Mouse (Mus musculus): ENCODE measurements at regions not wholly inside any gene's neighbourhood (a gene's known extent, or its start where the extent isn't known, plus 50 kb on each side); places are given as distances from the start of the nearest gene placed in this dataset.

- DNase-seq, result peak; percentile 87
These were observed 53.2 kb upstream of the Lef1 start for GRCm38 (mm10) chr3:131056893-131057660.

DNA sequence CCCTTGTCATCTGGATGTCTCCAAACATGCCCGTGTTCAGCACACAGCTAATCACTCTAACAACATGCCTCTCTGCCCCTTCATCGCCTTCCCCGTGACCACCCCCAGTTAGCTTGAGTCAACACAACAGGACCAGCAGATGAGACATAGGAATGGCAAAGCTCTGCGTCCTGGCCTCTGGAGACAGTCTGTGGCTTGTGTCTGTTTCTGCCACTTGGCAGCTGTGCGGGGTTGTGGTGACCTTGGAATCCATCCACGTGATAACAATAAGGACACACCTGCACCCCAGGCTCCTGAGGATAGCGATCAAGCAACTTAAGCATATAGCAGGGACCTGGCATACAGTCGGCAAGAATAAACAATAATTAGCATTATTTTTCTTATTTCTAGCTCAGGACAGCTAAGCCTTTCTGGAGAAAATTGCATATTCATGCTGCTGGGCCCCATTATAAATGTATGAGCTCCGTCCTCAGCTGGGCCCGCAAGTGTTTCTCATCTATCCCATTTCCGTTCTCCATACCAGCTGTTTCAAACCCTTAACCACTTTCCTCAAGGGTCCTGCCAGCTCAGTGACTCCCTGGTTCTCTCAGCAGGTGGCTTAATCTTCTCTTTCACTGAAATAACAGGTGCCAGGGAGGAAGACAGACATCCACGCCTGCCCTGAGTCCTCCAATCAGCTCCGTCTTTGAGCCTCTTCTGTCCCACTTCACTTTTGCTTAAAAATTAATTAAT is 55.9 kb upstream of the Lef1 start:
- DNase-seq, result peak; percentile 85

DNA sequence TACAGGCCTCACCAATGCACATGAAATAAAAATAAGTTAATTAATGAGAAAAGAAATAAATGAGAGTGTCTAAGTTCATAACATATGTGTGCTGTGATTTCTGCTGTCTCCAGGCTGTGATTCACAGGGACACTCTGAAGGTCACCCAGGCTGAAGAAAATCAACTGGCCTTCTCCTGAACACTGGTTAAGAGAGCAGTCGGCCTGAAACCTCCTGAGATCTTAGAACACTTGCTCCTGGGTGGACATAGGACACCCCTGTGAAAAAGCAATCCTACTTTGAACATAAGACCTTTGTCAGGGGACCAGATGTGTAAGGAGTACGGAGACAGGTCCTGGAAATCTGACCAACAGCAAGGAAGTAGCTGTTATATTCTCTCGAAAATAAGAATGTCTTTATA is 62.6 kb upstream of the Lef1 start:
- DNase-seq, result peak; percentile 25

DNA sequence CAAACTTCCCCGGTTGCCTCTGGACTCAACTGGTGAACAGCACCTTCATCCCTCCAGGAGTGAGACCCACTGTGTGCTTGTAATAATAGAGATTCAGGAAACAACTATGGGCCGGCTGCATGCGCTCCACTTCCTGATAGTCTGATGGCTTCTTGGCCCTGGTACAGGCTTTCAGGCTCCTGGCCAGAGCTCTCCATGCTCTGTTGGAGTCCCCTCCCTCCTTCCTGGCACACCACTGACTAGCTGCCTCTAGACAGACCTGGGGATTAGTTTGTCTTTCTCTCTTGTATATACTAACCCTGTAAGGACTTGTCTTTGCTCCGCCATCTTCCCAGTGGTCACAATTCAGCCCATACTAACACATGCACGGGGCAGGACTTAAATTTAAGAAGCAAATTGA is 63.9 kb upstream of the Lef1 start:
- peak; percentile 88 for DNase-seq

DNA sequence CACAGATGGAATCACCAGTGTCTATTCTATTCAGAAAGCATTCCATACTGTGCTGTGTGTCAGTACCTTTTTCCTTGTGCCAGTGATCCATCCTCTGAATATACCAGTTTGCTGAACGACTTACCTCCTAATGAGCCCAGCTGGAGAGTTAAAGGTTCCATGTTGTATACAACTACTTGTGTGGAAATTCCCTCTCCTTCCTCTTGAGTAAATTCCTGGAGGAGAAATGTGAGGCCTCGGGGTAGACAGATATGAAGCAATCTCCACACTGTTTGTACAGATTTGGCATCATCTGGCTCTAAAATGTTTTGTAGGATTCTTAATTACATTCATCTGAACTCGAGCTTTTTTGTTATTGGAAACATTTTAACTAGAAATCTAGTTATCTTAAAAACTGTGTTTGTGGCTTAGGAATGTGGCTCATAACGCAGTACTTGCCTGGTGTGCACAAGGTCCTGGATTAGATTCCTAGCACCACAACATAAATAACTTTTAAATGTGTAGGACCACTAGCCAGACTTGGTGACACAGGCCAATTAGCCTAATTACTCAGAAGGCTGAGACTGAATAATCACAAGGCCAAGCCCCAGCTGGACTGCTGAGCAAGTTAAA is 70.0 kb upstream of the Lef1 start:
- DNase-seq, result peak; percentile 9

DNA sequence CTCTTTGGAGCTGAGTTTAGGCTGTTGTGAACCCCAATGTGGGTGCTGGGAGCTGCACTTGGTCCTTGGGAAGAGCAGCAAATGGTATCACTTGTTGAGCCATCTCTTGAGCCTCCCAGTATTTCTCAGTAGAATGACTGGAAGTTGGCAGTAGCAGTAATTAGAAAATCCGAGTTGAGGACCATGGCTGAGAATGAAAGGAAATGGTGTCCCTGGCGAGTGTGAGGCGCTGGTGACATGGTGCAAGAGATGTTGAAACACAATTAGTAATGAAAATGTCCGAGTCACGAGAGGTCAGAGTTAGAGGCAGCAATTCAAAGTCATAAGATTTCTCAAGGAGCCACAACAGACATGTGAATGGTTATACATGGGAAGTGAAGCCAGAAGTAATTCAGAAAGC is 73.2 kb upstream of the Lef1 start:
- DNase-seq, result peak; percentile 52

DNA sequence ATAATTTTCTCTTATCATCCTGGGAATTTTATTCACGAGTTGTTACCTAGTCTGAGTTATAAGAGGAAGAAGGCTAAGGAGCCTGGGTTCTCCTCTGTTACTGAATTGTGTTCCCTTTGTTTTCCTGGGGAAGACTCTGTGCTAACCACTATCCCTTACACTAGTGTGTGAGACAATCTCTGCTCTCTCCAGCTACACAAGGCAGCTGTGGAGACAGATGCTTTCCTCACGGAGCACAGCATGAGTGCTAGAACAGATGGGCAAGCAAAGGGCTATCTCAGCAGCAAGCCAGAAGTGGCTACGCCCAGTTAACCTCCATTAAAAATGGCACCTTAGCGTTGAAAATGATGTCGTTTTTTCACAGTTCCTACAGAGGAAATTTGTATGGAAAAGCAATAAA is 75.5 kb upstream of the Lef1 start:
- peak; percentile 29 for DNase-seq

DNA sequence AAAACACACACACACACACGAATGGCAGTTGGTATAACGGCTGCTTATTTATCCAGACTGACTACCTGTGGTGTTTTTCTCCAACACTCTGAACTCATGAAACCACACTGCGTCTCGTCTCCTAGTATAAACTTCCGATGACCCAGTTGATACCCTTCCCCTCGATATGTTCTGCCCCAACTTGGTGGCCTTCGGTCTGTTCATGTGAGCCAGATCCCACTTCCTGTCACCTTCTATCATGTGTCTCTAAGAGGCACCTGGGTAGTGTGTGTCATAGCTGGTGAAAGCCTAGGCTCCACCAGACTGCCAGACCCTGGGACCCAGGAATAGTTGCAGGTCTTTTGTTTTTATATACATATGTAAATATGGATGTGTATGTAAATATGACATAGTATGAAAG is 83.9 kb upstream of the Lef1 start:
- DNase-seq, result no peak

DNA sequence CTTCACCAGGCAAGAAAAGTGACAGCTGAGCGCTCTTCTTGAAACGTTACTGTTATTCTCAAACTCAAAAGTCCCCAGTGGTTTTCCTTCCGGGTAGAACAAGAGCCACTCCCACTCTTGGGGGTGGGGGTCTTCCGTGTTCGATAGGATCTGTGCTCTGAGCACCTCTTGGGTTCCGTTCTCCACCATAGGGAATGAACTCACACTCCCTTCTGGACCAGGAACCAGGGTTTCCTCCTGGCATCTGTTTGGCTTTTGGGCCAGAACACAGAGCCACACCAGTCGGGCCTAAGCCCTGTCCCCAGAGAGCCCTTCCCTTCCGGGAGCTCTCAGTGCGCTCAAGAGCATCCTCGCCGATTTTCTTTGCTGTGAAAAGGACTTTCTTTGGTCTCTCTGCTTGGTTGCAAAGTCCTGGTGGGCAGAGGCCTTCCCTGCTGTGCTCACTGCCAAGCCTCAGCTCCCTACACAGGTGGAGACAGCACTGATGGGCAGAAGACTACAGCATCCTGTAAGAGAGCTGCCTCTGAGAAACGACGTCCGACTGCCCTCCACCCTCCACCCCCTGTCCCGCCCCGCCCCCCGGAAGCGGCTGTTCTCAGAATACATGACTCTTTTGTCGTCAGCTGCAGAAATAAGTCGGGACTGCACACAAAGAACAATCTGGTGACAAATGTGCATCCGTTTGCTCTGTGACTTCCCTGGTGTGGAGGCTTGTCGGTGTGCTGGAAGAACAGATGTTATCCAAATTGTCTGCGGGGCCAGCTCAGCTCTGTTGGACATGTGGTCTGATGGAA is 90.9 kb upstream of the Lef1 start:
- DNase-seq, result peak; percentile 97

DNA sequence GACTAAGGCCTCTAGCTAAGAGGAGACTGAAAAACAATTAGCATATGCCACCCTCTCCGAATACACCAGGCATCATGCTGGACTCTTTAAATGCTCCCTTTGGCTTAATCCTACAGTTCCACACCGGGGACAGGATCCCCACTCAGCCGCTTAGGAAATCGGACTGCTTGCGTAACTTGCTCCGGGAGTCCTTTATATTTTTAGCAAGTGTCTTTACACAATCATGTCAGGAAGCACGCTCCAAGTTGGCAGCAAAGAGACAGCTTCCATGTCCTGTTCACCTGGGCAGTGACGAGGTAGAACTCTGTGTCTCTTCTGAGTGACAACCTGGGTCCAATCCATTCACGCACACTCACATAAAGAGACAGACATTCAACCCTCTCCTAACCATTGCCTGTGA is 92.4 kb upstream of the Lef1 start:
- no peak for DNase-seq

DNA sequence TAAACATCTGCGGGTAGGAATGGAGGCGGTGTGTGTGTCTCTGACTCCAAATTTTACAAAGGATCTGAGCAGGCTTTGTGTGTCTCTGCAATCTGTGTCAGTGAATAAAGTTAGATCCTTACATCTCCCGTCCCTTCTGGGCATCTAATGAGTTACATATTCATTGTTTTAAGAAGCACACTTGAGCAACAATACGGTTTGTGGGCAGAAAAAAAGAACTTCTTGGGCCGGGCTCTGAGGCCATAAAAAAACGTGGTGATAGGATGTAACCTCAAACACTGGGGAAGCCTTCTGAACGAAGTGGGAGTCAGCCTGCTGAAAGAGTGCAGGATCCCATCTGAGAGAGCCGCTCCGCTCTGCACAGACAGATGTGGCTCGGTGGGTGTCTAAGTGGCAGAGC is 94.2 kb upstream of the Lef1 start:
- no peak for DNase-seq

- peak; percentile 36 for DNase-seq
These were observed 96.1 kb upstream of the Lef1 start for GRCm38 (mm10) chr3:131014092-131014716.

- DNase-seq, result peak; percentile 68
These were observed 109.6 kb upstream of the Lef1 start for GRCm38 (mm10) chr3:131000701-131001100.

GRCm38 (mm10) chr3:131000252-131000651 is 110.0 kb upstream of the Lef1 start:
- no peak for DNase-seq

- DNase-seq, result peak; percentile 27
These were observed 110.5 kb upstream of the Lef1 start for GRCm38 (mm10) chr3:130999818-131000217.

- peak; percentile 74 for DNase-seq
These were observed 111.8 kb upstream of the Lef1 start for GRCm38 (mm10) chr3:130998433-130998832.

GRCm38 (mm10) chr3:130996786-130997185 is 113.5 kb upstream of the Lef1 start:
- DNase-seq, result no peak

GRCm38 (mm10) chr3:130991971-130992370 is 118.3 kb upstream of the Lef1 start:
- DNase-seq, result peak; percentile 56

DNA sequence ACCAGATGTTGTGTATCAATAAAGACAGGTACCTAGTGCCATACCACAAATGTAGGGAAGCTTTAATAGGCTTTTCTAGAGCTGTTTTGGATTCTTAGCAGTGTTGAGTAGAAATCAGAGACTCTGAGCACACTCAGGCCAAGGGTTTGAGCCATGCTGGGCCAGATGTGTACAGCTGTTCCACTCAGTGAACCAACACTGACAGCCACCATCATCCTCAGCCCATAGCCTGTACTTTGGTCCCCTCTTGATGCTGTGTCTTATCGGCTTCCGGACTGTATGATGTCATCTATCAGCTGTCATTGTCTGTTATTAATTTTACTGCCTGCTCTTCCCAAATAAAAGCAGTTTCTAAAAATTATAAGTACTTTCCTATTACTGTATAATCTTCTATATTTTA is 123.6 kb upstream of the Lef1 start:
- DNase-seq, result peak; percentile 93

DNA sequence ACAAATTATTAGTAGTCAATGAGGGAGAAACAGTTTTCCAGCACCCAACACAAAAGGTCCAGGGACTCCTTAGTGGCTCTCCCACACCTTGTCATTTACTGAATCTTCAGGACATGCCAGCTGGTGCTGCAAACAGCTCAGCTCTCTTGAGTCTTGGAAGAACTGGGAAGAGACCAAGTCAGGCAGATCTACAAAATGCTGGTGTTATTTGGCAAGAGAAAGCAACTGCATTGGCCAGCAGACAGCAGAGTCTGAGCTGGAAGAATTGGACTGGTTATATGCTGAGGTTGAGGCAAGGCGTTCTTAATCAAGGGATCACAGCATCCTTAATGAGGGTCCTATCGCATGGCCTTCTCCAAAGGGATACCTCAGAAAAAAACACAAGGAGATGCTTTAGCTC is 124.2 kb upstream of the Lef1 start:
- peak; percentile 89 for DNase-seq

DNA sequence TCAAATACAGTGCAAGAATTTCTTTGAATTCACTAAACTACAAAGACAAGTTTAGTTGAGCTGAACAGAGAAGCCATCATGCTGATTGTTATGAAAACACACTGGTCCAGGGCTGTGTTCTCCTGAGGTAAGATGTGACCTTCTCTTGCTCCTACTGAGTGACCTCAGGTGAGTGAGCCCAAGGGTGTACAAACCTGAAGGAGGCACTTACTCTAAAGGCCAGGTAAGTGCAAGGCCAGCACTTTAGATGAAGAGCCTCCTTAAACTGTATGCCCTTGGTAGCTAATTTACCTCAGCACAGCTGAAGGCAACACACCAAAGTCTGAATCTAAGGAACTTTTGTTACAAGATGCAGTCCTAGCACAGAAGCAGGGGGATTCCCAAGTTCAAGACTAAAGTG is 128.7 kb upstream of the Lef1 start:
- peak; percentile 58 for DNase-seq

GRCm38 (mm10) chr3:130978986-130979642 is 131.2 kb upstream of the Lef1 start:
- DNase-seq, result peak; percentile 31

All from heart, adult 11 months (tissue).